Mouse (Mus musculus) intestine, embryonic 14.5 days (tissue): Measurements from ENCODE around the gene Ssu72. TPM values are rescaled to one million over a fixed set of nuclear protein-coding genes. Genes with fewer than 3 reads are reported as not detected.
"Not testable (repeated sequence)": the region's sequence is repeated elsewhere in the genome, so short reads cannot be mapped to it uniquely, and the experiment has no call there.

Experiments used
- ATAC-seq: fragments of 200-750 bp; cut with Nextera tagmentation; replicated peaks from 2 replicates; pipeline ENCODE4 v1.8.0; 2017; ENCODE audit warnings: low read depth, moderate number of reproducible peaks, moderate TSS enrichment, moderate library complexity; ENCODE audit not compliant: low FRiP score, low TSS enrichment
- DNase-seq: peaks from one replicate; pipeline ENCODE4 v3.0.0-alpha.2; 2018; ENCODE audit warnings: low spot score
- H3K27ac ChIP-seq: fragments of 300-500 bp; sonication (generic); 2 replicates; pipeline ENCODE4 v1.5.1; 2014; ENCODE audit warnings: low read depth, mild to moderate bottlenecking, control low read depth
- H3K27me3 ChIP-seq: fragments of 300-500 bp; sonication (generic); replicated peaks from 2 replicates; pipeline ENCODE4 v1.6.1; 2014; ENCODE audit warnings: low read length, control low read depth; ENCODE audit not compliant: control insufficient read depth, insufficient read depth
- H3K36me3 ChIP-seq: fragments of 300-500 bp; sonication (generic); 2 replicates; pipeline ENCODE4 v1.6.1; 2014; ENCODE audit warnings: low read length, control low read depth; ENCODE audit not compliant: control insufficient read depth, insufficient read depth
- H3K4me1 ChIP-seq: fragments of 300-500 bp; sonication (generic); replicated peaks from 2 replicates; pipeline ENCODE4 v1.6.1; 2014; ENCODE audit warnings: low read length, control low read depth, mixed read lengths; ENCODE audit not compliant: control insufficient read depth, insufficient read depth
- H3K4me2 ChIP-seq: fragments of 300-500 bp; sonication (generic); 2 replicates; pipeline ENCODE4 v1.6.1; 2014; ENCODE audit warnings: low read length
- H3K4me3 ChIP-seq: fragments of 300-500 bp; sonication (generic); 2 replicates; pipeline ENCODE4 v1.5.1; 2014; ENCODE audit warnings: low read depth, low read length, control low read depth, mixed read lengths
- H3K9ac ChIP-seq: fragments of 300-500 bp; sonication (generic); 2 replicates; pipeline ENCODE4 v1.6.1; 2014; ENCODE audit warnings: mild to moderate bottlenecking, low read length
- H3K9me3 ChIP-seq: fragments of 300-500 bp; sonication (generic); 2 replicates; pipeline ENCODE4 v1.6.1; 2016; ENCODE audit warnings: low read length, control low read depth; ENCODE audit not compliant: control insufficient read depth
- WGBS: fragments of 180-500 bp; shearing (Covaris S2); extraction: QIAGEN DNeasy Blood & Tissue Kit; methylation state at CpG from one replicate; pipeline ENCODE4 v1.1.7; 2014; 5-methylcytosine and 5-hydroxymethylcytosine counted together
- polyA plus RNA-seq: library from polyadenylated mRNA; unstranded; fragments of >200 nt; fragmentation: Nextera tagmentation; extraction: Ambion mirVana; gene quantifications from 2 replicates; pipeline ENCODE4 v1.2.1, GENCODE M21; 2014

Gene Ssu72
- polyA plus RNA-seq, 1 experiment from 2014 or later = 151 TPM

DNA sequence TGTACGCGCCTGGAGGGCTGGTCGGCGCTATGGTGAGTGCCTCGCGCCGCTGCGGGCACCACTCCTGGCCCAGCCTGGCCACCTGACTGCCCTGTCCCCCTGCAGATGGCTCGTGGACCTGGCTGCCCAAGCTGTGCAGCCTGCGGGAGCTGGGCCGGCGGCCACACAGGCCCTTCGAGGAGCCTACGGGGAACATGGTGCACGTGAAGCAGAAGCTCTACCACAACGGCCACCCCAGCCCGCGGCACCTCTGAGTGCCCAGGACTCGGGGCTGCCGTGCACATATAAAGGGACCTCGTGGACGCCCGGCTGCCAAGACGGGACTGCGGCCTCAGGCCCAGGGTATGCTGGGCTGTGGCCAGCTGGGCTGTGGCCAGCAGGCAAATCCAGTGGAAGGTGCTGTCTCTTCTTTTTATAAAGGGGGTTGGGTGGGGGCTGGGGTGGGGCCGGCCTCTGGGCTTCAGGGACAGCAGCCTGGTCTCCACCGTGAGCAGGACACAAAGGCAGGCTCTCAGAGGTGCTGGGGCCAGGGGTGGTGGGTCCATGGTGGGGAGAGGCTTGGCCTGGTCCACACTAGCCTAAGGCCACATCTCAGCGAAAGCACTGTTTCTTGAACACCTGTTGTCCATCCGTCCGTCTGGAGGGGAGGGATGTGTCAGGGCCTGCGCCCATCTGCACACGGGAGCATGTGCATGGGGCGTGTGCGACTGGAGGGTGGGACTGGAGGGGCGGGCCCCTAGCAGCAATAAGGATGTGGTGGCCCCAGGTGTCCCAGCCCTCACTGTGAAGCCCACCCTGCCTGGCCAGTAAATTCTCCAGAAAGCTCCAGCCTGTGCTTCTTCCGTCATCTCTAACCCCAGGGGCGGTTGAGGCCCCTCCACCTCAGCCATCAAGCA lies 35.4 kb downstream of the Ssu72 start:
- Histone ChIP-seq H3K9ac (no peak overlapping the region), H3K36me3 (peaks cover 72% of the 10 kb centered on the region), H3K27me3 (no peaks in the 10 kb centered on the region), H3K4me2 (no peak overlapping the region), H3K27ac (no peak overlapping the region), H3K4me3 (no peak overlapping the region), H3K9me3 (no peaks in the 10 kb centered on the region), H3K4me1 (peaks cover 6% of the 10 kb centered on the region)
- DNase-seq (no peak), ATAC-seq (no peak)
- WGBS = 82% methylated on average over 37 of the region's 37 CpGs

GRCm38 (mm10) chr4:155740681-155741080 lies 36.1 kb downstream of the Ssu72 start:
- not testable (repeated sequence) for H3K9ac ChIP-seq, DNase-seq
- H3K36me3 ChIP-seq = peaks cover 79% of the 10 kb centered on the region

GRCm38 (mm10) chr4:155742684-155743083 lies 38.1 kb downstream of the Ssu72 start:
- no peak overlapping the region for H3K4me3 ChIP-seq
- H3K4me1 ChIP-seq = no peaks in the 10 kb centered on the region
- H3K9ac ChIP-seq = no peak overlapping the region
- H3K4me2 ChIP-seq = no peak overlapping the region
- WGBS = 93% methylated on average over 5 of the region's 5 CpGs
- peaks cover 86% of the 10 kb centered on the region for H3K36me3 ChIP-seq
- no peaks in the 10 kb centered on the region for H3K27me3 ChIP-seq
- no peaks in the 10 kb centered on the region for H3K9me3 ChIP-seq
- DNase-seq = no peak
- no peak for ATAC-seq
- no peak overlapping the region for H3K27ac ChIP-seq

More at GRCm38 (mm10) chr4:155740681-155741080, 36.1 kb downstream of the Ssu72 start:
- ATAC-seq, H3K4me2 ChIP-seq, H3K4me3 ChIP-seq, H3K4me1 ChIP-seq, H3K27ac ChIP-seq, H3K9me3 ChIP-seq, H3K27me3 ChIP-seq: not testable (repeated sequence)
- 89% methylated on average over 10 of the region's 10 CpGs for WGBS

DNA sequence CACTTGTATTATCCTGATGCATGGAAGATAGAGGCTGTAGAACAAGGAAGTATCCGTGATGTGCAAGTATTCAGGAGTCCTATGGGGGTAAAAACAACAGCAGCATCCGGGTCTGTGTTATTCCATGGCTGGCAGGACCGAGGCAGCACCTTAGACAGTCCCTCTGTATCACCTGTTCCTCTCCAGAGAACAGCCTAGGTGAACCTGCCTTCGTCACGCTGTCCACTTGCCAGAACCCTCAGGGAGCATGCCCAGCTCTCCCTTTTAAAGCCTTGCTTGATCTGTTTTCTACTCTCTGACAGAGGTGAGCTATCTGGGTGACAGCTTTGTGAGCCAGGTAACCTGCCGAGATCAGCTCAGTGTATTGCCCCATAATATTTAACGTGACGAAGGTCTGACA lies 39.9 kb downstream of the Ssu72 start:
- Histone ChIP-seq H3K27ac (no peak overlapping the region), H3K9ac (no peak overlapping the region), H3K27me3 (no peaks in the 10 kb centered on the region), H3K4me2 (no peak overlapping the region), H3K4me3 (no peak overlapping the region), H3K9me3 (no peaks in the 10 kb centered on the region), H3K36me3 (peaks cover 98% of the 10 kb centered on the region), H3K4me1 (no peaks in the 10 kb centered on the region)
- WGBS = 87% methylated on average over 8 of the region's 8 CpGs
- ATAC-seq (no peak), DNase-seq (no peak)

GRCm38 (mm10) chr4:155745136-155745535 lies 40.5 kb downstream of the Ssu72 start:
- no peak overlapping the region for H3K9ac ChIP-seq
- ATAC-seq (no peak), DNase-seq (no peak)
- H3K4me3 ChIP-seq = no peak overlapping the region
- no peaks in the 10 kb centered on the region for H3K27me3 ChIP-seq
- no peak overlapping the region for H3K4me2 ChIP-seq
- peaks cover 98% of the 10 kb centered on the region for H3K36me3 ChIP-seq
- no peak overlapping the region for H3K27ac ChIP-seq
- WGBS = 89% methylated on average over 5 of the region's 5 CpGs
- no peaks in the 10 kb centered on the region for H3K4me1 ChIP-seq
- H3K9me3 ChIP-seq = no peaks in the 10 kb centered on the region

DNA sequence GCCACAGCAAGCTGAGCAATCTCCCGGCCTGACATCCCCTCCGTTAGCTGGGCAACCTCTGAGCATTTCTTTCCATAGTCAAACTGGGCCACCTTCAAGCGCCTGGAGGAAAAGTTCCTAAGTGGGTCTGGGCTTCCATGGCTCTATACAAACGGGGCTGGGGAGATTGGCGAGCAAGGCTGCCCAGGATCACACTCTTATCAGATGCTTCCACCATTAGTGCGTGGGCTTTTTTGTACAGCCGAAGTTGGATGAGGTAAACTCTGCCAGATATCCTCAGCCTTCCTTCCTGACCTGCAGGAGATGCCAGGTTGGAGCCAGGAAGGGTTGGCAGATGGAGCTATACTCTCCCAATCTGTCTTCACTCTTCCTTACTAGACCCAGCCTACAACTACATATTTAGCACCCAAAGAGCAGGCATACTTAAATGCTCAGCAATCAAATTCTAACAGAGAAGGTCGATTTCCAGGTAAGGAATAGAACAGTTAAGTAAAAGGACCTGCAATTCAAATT lies 41.5 kb downstream of the Ssu72 start:
- no peak for ATAC-seq

GRCm38 (mm10) chr4:155746575-155747490 lies 42.2 kb downstream of the Ssu72 start:
- no peaks in the 10 kb centered on the region for H3K27me3 ChIP-seq
- H3K9me3 ChIP-seq = no peaks in the 10 kb centered on the region
- no peak overlapping the region for H3K27ac ChIP-seq
- H3K9ac ChIP-seq = no peak overlapping the region
- no peak overlapping the region for H3K4me3 ChIP-seq
- peaks cover 98% of the 10 kb centered on the region for H3K36me3 ChIP-seq
- no peak for ATAC-seq
- H3K4me2 ChIP-seq = no peak overlapping the region
- no peak for DNase-seq
- H3K4me1 ChIP-seq = no peaks in the 10 kb centered on the region
- 91% methylated on average over 17 of the region's 17 CpGs for WGBS

More for the DNA sequence above, 41.5 kb downstream of the Ssu72 start:
- no peak for DNase-seq
- WGBS = 86% methylated on average over 8 of the region's 8 CpGs
- H3K9ac ChIP-seq = no peak overlapping the region
- H3K4me3 ChIP-seq = no peak overlapping the region
- H3K36me3 ChIP-seq = peaks cover 98% of the 10 kb centered on the region
- H3K4me1 ChIP-seq = no peaks in the 10 kb centered on the region
- H3K27me3 ChIP-seq = no peaks in the 10 kb centered on the region
- H3K27ac ChIP-seq = no peak overlapping the region
- H3K4me2 ChIP-seq = no peak overlapping the region
- no peaks in the 10 kb centered on the region for H3K9me3 ChIP-seq

GRCm38 (mm10) chr4:155757011-155757410 lies 52.4 kb downstream of the Ssu72 start:
- H3K4me2 ChIP-seq = no peak overlapping the region
- H3K27ac ChIP-seq = no peak overlapping the region
- 92% methylated on average over 12 of the region's 12 CpGs for WGBS
- H3K9ac ChIP-seq = no peak overlapping the region
- no peaks in the 10 kb centered on the region for H3K27me3 ChIP-seq
- ATAC-seq = no peak
- H3K4me3 ChIP-seq = no peak overlapping the region
- H3K36me3 ChIP-seq = peaks cover 50% of the 10 kb centered on the region
- peaks cover 13% of the 10 kb centered on the region; the same call in 1 of the 2 replicates for H3K4me1 ChIP-seq
- no peak for DNase-seq
- H3K9me3 ChIP-seq = no peaks in the 10 kb centered on the region
